Mouse (Mus musculus) stomach, embryonic 16.5 days (tissue): ENCODE results near the gene Gm14190. TPM values are rescaled to one million over a fixed set of nuclear protein-coding genes. Genes with fewer than 3 reads are reported as not detected.
"Not testable (repeated sequence)": the region's sequence is repeated elsewhere in the genome, so short reads cannot be mapped to it uniquely, and the experiment has no call there.

Experiments
- ATAC-seq: fragments of 200-750 bp; cut with Nextera tagmentation; 2 replicates; pipeline ENCODE4 v1.8.0; 2017; ENCODE audit warnings: moderate number of reproducible peaks, moderate TSS enrichment; ENCODE audit not compliant: insufficient read depth, low FRiP score
- H3K27ac ChIP-seq: fragments of 300-500 bp; sonication (generic); 2 replicates; pipeline ENCODE4 v1.5.1; 2014; ENCODE audit warnings: low read length
- H3K27me3 ChIP-seq: fragments of 300-500 bp; sonication (generic); 2 replicates; pipeline ENCODE4 v1.6.1; 2014; ENCODE audit warnings: low read length, control low read depth, mixed read lengths; ENCODE audit not compliant: control insufficient read depth, insufficient read depth
- H3K36me3 ChIP-seq: fragments of 300-500 bp; sonication (generic); 2 replicates; pipeline ENCODE4 v1.6.1; 2014; ENCODE audit warnings: low read length; ENCODE audit not compliant: control insufficient read depth, insufficient read depth
- H3K4me1 ChIP-seq: fragments of 300-500 bp; sonication (generic); 2 replicates; pipeline ENCODE4 v1.6.1; 2014; ENCODE audit warnings: low read length, control low read depth, mixed read lengths; ENCODE audit not compliant: control insufficient read depth, insufficient read depth
- H3K4me2 ChIP-seq: fragments of 300-500 bp; sonication (generic); 2 replicates; pipeline ENCODE4 v1.6.1; 2014; ENCODE audit warnings: low read depth, low read length, mixed read lengths
- H3K4me3 ChIP-seq: fragments of 300-500 bp; sonication (generic); replicated peaks from 2 replicates; pipeline ENCODE4 v1.5.1; 2014; ENCODE audit warnings: mild to moderate bottlenecking, low read length
- H3K9ac ChIP-seq: fragments of 300-500 bp; sonication (generic); 2 replicates; pipeline ENCODE4 v1.6.1; 2014; ENCODE audit warnings: low read length
- H3K9me3 ChIP-seq: fragments of 300-500 bp; sonication (generic); replicated peaks from 2 replicates; pipeline ENCODE4 v1.6.1; 2016; ENCODE audit warnings: low read length, control low read depth; ENCODE audit not compliant: control insufficient read depth
- WGBS: fragments of 180-500 bp; shearing (Covaris S2); extraction: QIAGEN DNeasy Blood & Tissue Kit; methylation state at CpG from one replicate; pipeline ENCODE4 v1.1.7; 2014; 5-methylcytosine and 5-hydroxymethylcytosine counted together
- polyA plus RNA-seq: library from polyadenylated mRNA; unstranded; fragments of >200 nt; fragmentation: Nextera tagmentation; extraction: Ambion mirVana; gene quantifications from 2 replicates; pipeline ENCODE4 v1.2.1, GENCODE M21; 2015

The Gm14190 gene
- not detected in 2 replicates for polyA plus RNA-seq

DNA sequence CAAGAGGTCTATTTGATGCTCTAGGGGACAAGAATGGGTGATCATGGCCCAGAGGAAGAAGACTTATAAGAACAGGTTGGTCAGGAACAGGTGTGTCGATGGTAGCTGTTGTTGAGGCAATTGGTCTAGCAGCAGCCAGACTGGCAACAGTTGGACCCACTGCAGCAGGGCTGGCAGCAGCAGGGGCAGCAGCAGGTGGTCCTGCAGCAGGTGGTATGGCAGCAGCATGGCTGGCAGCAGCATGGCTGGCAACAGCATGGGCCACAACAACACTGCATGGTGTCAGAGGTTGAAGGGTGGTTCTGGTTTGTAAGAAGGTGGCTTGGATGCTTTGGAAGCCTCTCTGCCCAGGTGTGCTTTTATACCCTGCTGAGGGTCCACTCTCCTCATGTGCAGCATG is at the start of gene Gm14190:
Gene Gm14190 (minus strand): TSS at position 278 of the 400 bp plus-strand sequence.
- no peaks in the 10 kb centered on the region for H3K4me1 ChIP-seq
- H3K9ac ChIP-seq: no peak within 1 kb of the TSS
- no peak within 1 kb of the TSS for H3K4me3 ChIP-seq
- no peak within 1 kb of the TSS for H3K4me2 ChIP-seq
- no peak for ATAC-seq
- H3K27ac ChIP-seq: no peak within 1 kb of the TSS
- no peaks in the 10 kb centered on the region for H3K9me3 ChIP-seq
- H3K27me3 ChIP-seq: no peaks in the 10 kb centered on the region
- WGBS: 79% methylated on average over 1 of the region's 1 CpGs
- no peaks in the 10 kb centered on the region for H3K36me3 ChIP-seq

DNA sequence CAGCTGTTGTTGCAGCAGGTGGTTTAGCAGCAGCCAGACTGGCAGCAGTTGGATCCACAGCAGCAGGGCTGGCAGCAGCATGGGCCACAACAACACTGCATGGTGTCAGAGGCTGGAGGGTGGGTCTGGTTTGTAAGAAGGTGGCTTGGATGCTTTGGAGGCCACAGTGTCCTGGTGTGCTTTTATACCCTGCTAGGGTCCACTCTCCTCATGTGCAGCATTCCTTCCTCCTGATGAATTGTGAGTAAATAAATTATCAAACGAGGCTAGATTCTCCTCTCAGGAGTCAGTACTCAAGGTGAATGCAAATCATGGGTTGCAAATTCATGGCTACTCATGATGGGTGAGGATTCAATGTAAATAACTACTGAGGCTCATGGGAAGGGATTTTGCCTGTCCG is 43.6 kb upstream of the Gm14190 start, which contains the start of gene Gm14180:
Gene Gm14180 (minus strand): TSS at position 101 of the 400 bp plus-strand sequence.
- Histone ChIP-seq H3K9ac (no peak within 1 kb of the TSS), H3K27ac (no peak within 1 kb of the TSS), H3K9me3 (no peaks in the 10 kb centered on the region), H3K4me1 (no peaks in the 10 kb centered on the region), H3K4me3 (no peak within 1 kb of the TSS), H3K27me3 (no peaks in the 10 kb centered on the region), H3K4me2 (no peak within 1 kb of the TSS), H3K36me3 (no peaks in the 10 kb centered on the region)
- no peak for ATAC-seq
- WGBS: 58% methylated on average over 2 of the region's 2 CpGs

DNA sequence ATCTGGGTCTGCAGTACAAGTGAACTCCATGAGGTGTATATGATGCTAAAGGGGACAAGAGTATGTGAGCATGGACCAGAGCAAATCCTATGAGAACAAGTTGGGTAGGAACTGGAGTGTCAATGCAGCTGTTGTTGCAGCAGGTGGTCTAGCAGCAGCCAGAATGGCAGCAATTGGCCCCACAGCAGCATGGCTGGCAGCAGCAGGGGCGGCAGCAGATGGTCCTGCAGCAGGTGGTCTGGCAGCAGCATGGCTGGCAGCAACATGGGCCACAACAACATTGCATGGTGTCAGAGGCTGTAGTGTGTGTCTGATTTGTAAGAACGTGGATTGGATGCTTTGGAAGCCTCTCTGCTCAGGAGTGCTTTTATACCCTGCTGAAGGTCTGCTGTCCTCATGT is 33.5 kb upstream of the Gm14190 start:
- no peak overlapping the region for H3K9ac ChIP-seq
- H3K4me3 ChIP-seq: no peak overlapping the region
- no peak overlapping the region for H3K27ac ChIP-seq
- no peaks in the 10 kb centered on the region for H3K36me3 ChIP-seq
- no peak for ATAC-seq
- no peaks in the 10 kb centered on the region for H3K4me1 ChIP-seq
- H3K4me2 ChIP-seq: no peak overlapping the region
- no peaks in the 10 kb centered on the region for H3K9me3 ChIP-seq
- no peaks in the 10 kb centered on the region for H3K27me3 ChIP-seq
- 71% methylated on average over 2 of the region's 2 CpGs for WGBS

DNA sequence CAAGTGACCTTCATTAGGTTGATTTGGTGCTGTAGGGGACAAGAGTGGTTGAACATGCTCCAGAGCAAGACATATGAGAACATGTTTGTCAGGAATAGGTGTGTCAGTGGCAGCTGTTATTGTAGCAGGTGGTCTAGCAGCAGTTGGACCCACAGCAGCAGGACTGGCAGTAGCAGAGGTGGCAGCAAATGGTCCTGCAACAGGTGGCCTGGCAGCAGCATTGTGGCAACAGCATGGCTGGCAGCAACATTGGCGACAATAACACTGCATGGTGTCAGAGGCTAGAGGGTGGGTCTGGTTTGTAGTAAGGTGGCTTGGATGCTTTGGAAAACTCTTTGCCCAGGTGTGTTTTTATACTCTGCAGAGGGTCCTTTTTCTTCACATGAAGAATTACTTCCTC is 28.2 kb upstream of the Gm14190 start:
- no peaks in the 10 kb centered on the region for H3K4me1 ChIP-seq
- no peak overlapping the region for H3K4me3 ChIP-seq
- no peaks in the 10 kb centered on the region for H3K36me3 ChIP-seq
- ATAC-seq: no peak
- no peak overlapping the region for H3K27ac ChIP-seq
- H3K4me2 ChIP-seq: no peak overlapping the region
- H3K9me3 ChIP-seq: no peaks in the 10 kb centered on the region
- no peaks in the 10 kb centered on the region for H3K27me3 ChIP-seq
- H3K9ac ChIP-seq: no peak overlapping the region
- WGBS: 89% methylated on average over 1 of the region's 1 CpGs

DNA sequence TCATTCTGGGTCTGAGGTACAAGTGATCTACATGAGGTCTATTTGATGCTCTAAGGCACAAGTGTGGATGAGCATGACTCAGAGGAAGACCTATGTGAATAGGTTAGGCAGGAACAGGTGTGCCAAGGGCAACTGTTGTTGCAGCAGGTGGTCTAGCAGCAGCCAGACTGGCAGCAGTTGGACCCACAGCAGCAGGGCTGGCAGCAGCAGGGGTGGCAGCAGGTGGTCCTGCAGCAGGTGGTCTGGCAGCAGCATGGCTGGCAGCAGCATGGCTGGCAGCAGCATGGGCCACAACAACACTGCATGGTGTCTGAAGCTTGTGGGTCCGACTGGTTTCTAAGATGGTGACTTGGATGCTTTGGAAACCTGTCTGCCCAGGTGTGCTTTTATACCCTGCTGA is 5.3 kb downstream of the Gm14190 start:
- not testable (repeated sequence) for H3K9me3 ChIP-seq, ATAC-seq, H3K4me2 ChIP-seq, H3K4me1 ChIP-seq, H3K27me3 ChIP-seq, H3K27ac ChIP-seq, H3K9ac ChIP-seq, H3K36me3 ChIP-seq, H3K4me3 ChIP-seq
- WGBS: 74% methylated on average over 1 of the region's 1 CpGs

DNA sequence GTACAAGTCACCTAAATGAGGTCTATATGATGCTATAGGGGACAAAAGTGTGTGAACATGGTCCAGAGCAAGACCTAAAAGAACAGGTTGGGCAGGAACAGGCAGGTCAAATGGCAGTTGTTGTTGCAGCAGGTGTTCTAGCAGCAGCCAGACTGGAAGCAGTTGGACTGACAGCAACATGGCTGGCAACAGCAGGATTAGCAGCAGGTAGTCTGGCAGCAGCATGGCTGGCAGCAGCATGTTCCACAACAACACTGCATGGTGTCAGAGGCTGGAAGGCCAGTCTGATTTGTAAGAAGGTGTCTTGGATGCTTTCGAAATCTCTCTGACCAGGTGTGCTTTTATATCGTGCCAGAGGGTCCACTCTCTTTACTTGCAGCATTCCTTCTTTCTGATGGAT is 7.1 kb downstream of the Gm14190 start:
- Histone ChIP-seq H3K27ac (no peak overlapping the region), H3K27me3 (no peaks in the 10 kb centered on the region), H3K4me1 (no peaks in the 10 kb centered on the region), H3K4me3 (no peak overlapping the region), H3K9ac (no peak overlapping the region), H3K36me3 (no peaks in the 10 kb centered on the region), H3K9me3 (no peaks in the 10 kb centered on the region), H3K4me2 (no peak overlapping the region)
- no peak for ATAC-seq
- 87% methylated on average over 2 of the region's 2 CpGs for WGBS

DNA sequence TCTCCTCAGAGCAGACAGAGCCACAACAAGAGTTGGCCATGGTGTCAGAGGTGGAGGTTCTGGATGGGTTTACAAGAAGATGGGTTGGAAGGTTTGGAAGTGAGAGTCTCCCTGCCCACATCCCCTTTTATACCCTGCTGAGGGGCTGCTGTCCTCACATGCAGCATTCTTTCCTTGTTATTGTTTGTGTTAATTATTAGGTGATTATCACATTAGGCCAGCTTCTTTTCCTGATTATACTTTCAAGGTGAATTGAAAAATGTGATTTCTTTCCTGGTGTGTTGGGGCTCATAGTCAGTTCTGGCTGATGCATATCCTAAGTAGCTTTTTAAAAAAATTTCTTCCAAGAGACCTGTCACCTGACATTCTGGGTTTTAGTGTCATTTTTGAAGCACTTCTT is 24.7 kb downstream of the Gm14190 start, which contains the start of gene Krtap4-6:
Gene Krtap4-6 (minus strand): TSS at position 101 of the 400 bp plus-strand sequence.
- no peaks in the 10 kb centered on the region for H3K4me1 ChIP-seq
- no peaks in the 10 kb centered on the region for H3K27me3 ChIP-seq
- no peak within 1 kb of the TSS for H3K9ac ChIP-seq
- no peak for ATAC-seq
- no peak within 1 kb of the TSS for H3K4me2 ChIP-seq
- H3K9me3 ChIP-seq: no peaks in the 10 kb centered on the region
- H3K27ac ChIP-seq: no peak within 1 kb of the TSS
- H3K4me3 ChIP-seq: no peak within 1 kb of the TSS
- H3K36me3 ChIP-seq: no peaks in the 10 kb centered on the region

DNA sequence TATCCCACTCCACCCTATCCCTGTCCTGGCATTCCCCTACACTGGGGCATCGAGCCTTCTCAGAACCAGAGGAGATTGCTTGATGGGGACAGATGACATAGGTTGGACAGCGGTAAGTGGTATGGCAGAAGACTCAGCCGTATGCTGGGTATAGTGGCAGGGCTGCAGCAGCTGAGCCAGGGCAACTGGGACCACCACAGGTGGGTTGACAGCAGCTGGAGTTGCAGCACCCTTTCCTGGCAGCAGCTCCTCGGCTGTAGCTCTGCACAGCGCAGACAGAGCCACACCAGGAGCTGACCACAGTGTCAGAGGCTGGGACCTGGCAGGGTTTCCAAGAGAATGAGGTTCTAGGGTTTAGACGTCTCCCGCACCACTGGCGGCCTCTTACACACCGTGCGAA is 27.7 kb downstream of the Gm14190 start:
- no peak overlapping the region for H3K27ac ChIP-seq
- H3K4me3 ChIP-seq: no peak overlapping the region
- WGBS: 83% methylated on average over 10 of the region's 10 CpGs
- H3K9me3 ChIP-seq: no peaks in the 10 kb centered on the region
- H3K4me2 ChIP-seq: no peak overlapping the region
- H3K36me3 ChIP-seq: no peaks in the 10 kb centered on the region
- H3K4me1 ChIP-seq: no peaks in the 10 kb centered on the region
- no peak for ATAC-seq
- no peaks in the 10 kb centered on the region for H3K27me3 ChIP-seq
- H3K9ac ChIP-seq: no peak overlapping the region

DNA sequence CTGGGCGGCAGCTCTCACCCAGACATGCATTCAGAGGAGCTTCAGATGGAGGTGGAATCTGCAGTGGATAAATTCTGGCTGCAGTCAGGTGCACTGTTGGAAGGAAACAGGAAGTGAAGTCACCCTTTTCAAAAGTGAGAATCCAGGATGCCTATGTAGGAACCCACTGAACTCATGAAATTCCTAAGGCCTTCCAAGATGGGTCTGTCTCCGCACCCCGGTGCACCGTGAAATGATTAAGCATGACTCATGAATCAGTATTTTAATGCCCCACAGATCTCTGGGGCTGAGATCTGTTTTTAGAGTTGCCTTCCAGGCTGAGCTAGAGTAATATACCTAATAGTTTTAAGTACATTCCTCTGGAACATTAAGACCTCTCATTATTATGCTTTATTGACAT is 31.3 kb downstream of the Gm14190 start:
- Histone ChIP-seq H3K4me2 (no peak overlapping the region), H3K4me1 (no peaks in the 10 kb centered on the region), H3K27ac (no peak overlapping the region), H3K9ac (no peak overlapping the region), H3K27me3 (no peaks in the 10 kb centered on the region), H3K9me3 (no peaks in the 10 kb centered on the region), H3K36me3 (no peaks in the 10 kb centered on the region), H3K4me3 (no peak overlapping the region)
- no peak for ATAC-seq
- WGBS: 79% methylated on average over 4 of the region's 4 CpGs
